Mouse (Mus musculus): ENCODE data around the gene Osgin1. TPM values are rescaled to one million over a fixed set of nuclear protein-coding genes. Genes with fewer than 3 reads are reported as not detected.

Osgin1 gene
- total and polyA plus RNA-seq, 2 experiments from 2014 or later, result 0.38 TPM; not detected in 1

DNA sequence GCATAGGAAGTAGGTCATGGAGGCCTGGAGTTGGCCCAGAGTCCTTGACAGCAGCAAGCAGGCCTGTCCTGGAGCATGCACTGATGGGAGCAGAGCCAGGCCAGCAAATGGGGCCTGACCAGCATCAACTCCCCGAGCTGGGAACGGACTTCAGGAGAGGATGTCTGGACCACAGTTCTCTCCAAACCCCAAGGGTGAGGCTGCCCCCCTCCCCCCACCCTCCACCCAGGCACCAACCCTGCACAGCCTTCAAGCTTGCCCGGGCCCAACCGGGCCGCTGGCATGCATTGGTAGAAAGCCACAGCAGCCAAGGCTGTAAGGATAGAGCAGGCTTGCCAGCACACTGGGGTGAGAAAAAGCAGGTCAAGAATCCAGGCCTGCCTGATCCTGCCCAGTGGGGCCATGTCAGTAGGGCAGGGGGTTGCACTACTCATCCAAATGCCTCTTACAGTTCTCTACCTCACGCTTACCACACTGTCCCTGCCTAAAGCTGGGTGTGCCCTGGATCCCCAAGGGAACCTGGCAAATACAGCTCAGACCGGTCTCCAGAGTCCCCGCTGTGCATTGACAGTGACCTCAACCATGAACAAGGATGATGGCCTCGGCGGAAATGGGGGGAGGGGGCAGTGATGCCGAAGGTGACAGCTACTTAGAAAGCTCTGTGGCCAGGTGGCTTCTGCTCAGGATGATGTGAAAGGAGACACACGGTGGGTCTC lies 6.1 kb upstream of the Osgin1 start:
- H3K4me2 ChIP-seq (ENCODE audit: low read depth, low read length), result no peak overlapping the region
- no peak for TF ChIP-seq CTCF (IDR thresholded peaks at IDR 0.05; ENCODE audit: low read depth)
- no peak for TF ChIP-seq EP300 (IDR thresholded peaks at IDR 0.05; ENCODE audit: low read depth)
- H3K9ac ChIP-seq (replicated peaks; ENCODE audit: low read depth, low read length), result no peak overlapping the region
- no peak overlapping the region for H3K4me3 ChIP-seq (ENCODE audit: low read depth, low read length)
- H3K36me3 ChIP-seq (replicated peaks; ENCODE audit: control insufficient read depth, insufficient read depth, low read length), result no peaks in the 10 kb centered on the region
- DNase-seq (ENCODE audit: low spot score) (no peak), ATAC-seq (ENCODE audit: insufficient read depth, low read depth) (no peak)
- 66% methylated on average over 12 of the region's 12 CpGs for WGBS
- peaks cover 28% of the 10 kb centered on the region for H3K4me1 ChIP-seq (ENCODE audit: control insufficient read depth, insufficient read depth)
- no peaks in the 10 kb centered on the region for H3K9me3 ChIP-seq (replicated peaks; ENCODE audit: control insufficient read depth, low read length)
- no peaks in the 10 kb centered on the region for H3K27me3 ChIP-seq (ENCODE audit: control insufficient read depth, insufficient read depth, low read length)
- H3K27ac ChIP-seq (ENCODE audit: low read depth), result 0 out of 2 replicates have a peak overlapping the region, but pooled peaks have one; percentile 28

DNA sequence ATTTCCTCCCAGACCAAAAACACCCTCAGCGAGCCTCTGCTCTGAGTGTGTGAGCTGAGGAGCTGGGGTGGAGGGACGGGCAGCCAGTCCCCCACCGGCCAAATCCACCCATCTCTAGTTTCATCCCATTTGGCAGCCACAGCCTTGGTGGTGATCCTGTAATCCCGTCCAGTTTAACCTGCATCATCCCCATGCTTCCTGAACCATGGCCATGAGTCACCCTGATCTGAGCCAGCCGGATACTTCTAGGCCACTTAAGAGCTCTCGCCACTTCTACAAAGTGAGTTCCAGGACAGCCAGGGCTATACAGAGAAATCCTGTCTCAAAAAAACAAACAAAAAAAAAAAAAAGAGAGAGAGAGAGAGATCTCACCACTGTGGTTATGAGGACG lies 5.6 kb upstream of the Osgin1 start:
- Histone ChIP-seq H3K4me3 (ENCODE audit: low read depth, low read length) (no peak overlapping the region), H3K27me3 (ENCODE audit: control insufficient read depth, insufficient read depth, low read length) (no peaks in the 10 kb centered on the region), H3K27ac (ENCODE audit: low read depth) (no peak overlapping the region), H3K9ac (replicated peaks; ENCODE audit: low read depth, low read length) (no peak overlapping the region), H3K9me3 (replicated peaks; ENCODE audit: control insufficient read depth, low read length) (no peaks in the 10 kb centered on the region), H3K36me3 (replicated peaks; ENCODE audit: control insufficient read depth, insufficient read depth, low read length) (no peaks in the 10 kb centered on the region), H3K4me2 (ENCODE audit: low read depth, low read length) (no peak overlapping the region), H3K4me1 (ENCODE audit: control insufficient read depth, insufficient read depth) (peaks cover 24% of the 10 kb centered on the region)
- TF ChIP-seq CTCF (IDR thresholded peaks at IDR 0.05; ENCODE audit: low read depth) (no peak), EP300 (IDR thresholded peaks at IDR 0.05; ENCODE audit: low read depth) (no peak)
- 58% methylated on average over 7 of the region's 7 CpGs for WGBS
- DNase-seq (ENCODE audit: low spot score), result no peak
- no peak for ATAC-seq (ENCODE audit: insufficient read depth, low read depth)

DNA sequence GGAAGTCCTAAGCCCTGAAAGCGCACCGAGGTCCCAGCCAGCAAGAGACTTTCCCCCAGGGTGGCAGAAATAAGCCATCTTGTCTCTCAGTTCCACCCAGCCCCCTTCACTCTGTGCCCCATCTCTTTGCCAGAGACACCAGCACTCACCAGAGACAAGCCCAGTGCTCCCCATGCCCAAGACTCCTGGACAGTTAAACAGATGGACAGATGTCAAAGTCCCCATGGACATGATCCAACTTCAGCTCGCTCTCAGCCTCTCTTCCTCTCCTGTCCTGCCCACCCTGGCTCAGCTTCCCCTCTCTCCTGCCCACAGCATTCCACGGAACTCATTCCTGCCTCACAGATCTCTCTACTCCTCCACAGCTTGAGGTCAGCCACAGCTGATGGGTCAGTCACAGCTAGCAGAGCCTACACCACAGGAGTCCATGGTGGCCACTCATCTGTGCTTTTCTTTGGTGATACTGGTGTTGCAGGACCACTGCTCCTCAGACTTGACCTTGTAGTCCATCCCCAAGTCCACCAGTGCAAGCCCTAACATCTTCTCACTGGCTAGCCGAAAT lies 5.1 kb upstream of the Osgin1 start:
- peaks cover 19% of the 10 kb centered on the region for H3K4me1 ChIP-seq (ENCODE audit: control insufficient read depth, insufficient read depth)
- TF ChIP-seq EP300 (IDR thresholded peaks at IDR 0.05; ENCODE audit: low read depth), result no peak
- TF ChIP-seq CTCF (IDR thresholded peaks at IDR 0.05; ENCODE audit: low read depth), result no peak

DNA sequence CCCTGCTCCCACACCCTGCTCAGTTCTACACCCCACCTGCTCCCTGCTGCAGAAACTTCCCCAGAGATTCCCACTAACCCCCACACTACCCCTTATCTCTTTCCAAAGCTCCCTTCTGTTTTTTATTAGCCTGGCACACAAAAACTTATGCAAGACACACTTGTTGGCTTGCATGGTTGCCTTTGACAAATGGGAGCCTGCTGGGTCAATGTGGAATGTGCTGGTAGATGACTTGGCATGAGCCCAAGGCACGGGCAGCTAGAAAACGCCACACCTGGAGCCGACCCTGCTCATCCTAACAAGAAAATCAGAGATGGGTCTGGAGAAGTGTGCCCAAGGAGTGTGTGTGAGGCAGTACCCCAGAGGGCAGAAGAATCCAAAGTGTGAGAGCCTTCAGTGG lies 4.4 kb upstream of the Osgin1 start:
- ATAC-seq (ENCODE audit: insufficient read depth, low read depth), result no peak
- 63% methylated on average over 3 of the region's 3 CpGs for WGBS
- no peak overlapping the region for H3K4me2 ChIP-seq (ENCODE audit: low read depth, low read length)
- H3K4me1 ChIP-seq (ENCODE audit: control insufficient read depth, insufficient read depth), result peaks cover 18% of the 10 kb centered on the region
- DNase-seq (ENCODE audit: low spot score), result no peak
- no peak overlapping the region for H3K9ac ChIP-seq (replicated peaks; ENCODE audit: low read depth, low read length)
- no peaks in the 10 kb centered on the region for H3K9me3 ChIP-seq (replicated peaks; ENCODE audit: control insufficient read depth, low read length)
- H3K27ac ChIP-seq (ENCODE audit: low read depth), result no peak overlapping the region
- H3K36me3 ChIP-seq (replicated peaks; ENCODE audit: control insufficient read depth, insufficient read depth, low read length), result no peaks in the 10 kb centered on the region
- no peak overlapping the region for H3K4me3 ChIP-seq (ENCODE audit: low read depth, low read length)
- no peaks in the 10 kb centered on the region for H3K27me3 ChIP-seq (ENCODE audit: control insufficient read depth, insufficient read depth, low read length)
- TF ChIP-seq EP300 (IDR thresholded peaks at IDR 0.05; ENCODE audit: low read depth) (no peak), CTCF (IDR thresholded peaks at IDR 0.05; ENCODE audit: low read depth) (no peak)

More for the DNA sequence above, 5.1 kb upstream of the Osgin1 start:
- H3K36me3 ChIP-seq (replicated peaks; ENCODE audit: control insufficient read depth, insufficient read depth, low read length), result no peaks in the 10 kb centered on the region
- WGBS, result 58% methylated on average over 5 of the region's 5 CpGs
- no peak overlapping the region for H3K27ac ChIP-seq (ENCODE audit: low read depth)
- ATAC-seq (ENCODE audit: insufficient read depth, low read depth) (no peak), DNase-seq (ENCODE audit: low spot score) (no peak)
- H3K4me3 ChIP-seq (ENCODE audit: low read depth, low read length), result no peak overlapping the region
- H3K9me3 ChIP-seq (replicated peaks; ENCODE audit: control insufficient read depth, low read length), result no peaks in the 10 kb centered on the region
- no peaks in the 10 kb centered on the region for H3K27me3 ChIP-seq (ENCODE audit: control insufficient read depth, insufficient read depth, low read length)
- no peak overlapping the region for H3K9ac ChIP-seq (replicated peaks; ENCODE audit: low read depth, low read length)
- H3K4me2 ChIP-seq (ENCODE audit: low read depth, low read length), result no peak overlapping the region

DNA sequence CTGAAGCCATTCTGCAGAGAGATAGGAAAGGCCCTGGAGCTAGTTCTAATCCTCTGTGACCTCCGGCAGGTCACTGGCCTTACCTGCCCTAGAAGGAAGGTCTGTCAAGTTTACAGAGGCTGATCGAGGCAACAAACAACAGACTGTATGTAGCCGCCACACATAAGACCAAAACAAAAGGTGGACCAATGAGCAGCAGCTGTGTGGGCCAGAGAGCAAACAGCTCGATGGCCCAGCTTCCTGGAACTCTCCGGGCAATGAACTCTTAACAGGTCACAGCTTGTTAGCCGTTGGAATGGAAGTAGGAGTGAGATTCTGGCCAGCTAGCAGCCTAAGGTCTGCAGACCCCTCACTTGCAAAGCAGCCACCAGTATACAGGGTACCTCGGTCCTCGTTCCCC lies 3.7 kb upstream of the Osgin1 start:
- H3K9ac ChIP-seq (replicated peaks; ENCODE audit: low read depth, low read length), result no peak overlapping the region
- no peak overlapping the region for H3K4me3 ChIP-seq (ENCODE audit: low read depth, low read length)
- H3K27ac ChIP-seq (ENCODE audit: low read depth), result no peak overlapping the region
- H3K9me3 ChIP-seq (replicated peaks; ENCODE audit: control insufficient read depth, low read length), result no peaks in the 10 kb centered on the region
- H3K27me3 ChIP-seq (ENCODE audit: control insufficient read depth, insufficient read depth, low read length), result no peaks in the 10 kb centered on the region
- DNase-seq (ENCODE audit: low spot score), result no peak
- H3K36me3 ChIP-seq (replicated peaks; ENCODE audit: control insufficient read depth, insufficient read depth, low read length), result no peaks in the 10 kb centered on the region
- TF ChIP-seq EP300 (IDR thresholded peaks at IDR 0.05; ENCODE audit: low read depth), result no peak
- TF ChIP-seq CTCF (IDR thresholded peaks at IDR 0.05; ENCODE audit: low read depth), result no peak
- no peak overlapping the region for H3K4me2 ChIP-seq (ENCODE audit: low read depth, low read length)
- 73% methylated on average over 8 of the region's 8 CpGs for WGBS
- peaks cover 18% of the 10 kb centered on the region for H3K4me1 ChIP-seq (ENCODE audit: control insufficient read depth, insufficient read depth)
- no peak for ATAC-seq (ENCODE audit: insufficient read depth, low read depth)

All from heart, postnatal 0 days (tissue).